Mouse (Mus musculus) ES-Bruce4 (cell line): Measurements from ENCODE around the gene Myof. TPM values are rescaled to one million over a fixed set of nuclear protein-coding genes. Genes with fewer than 3 reads are reported as not detected.

Experiments used
- H3K27ac ChIP-seq: 2 replicates; pipeline ENCODE4 v1.5.1; 2012; ENCODE audit warnings: low read length, inconsistent platforms; ENCODE audit not compliant: insufficient read depth
- H3K27me3 ChIP-seq: 2 replicates; pipeline ENCODE4 v1.6.1; 2012; ENCODE audit warnings: mild to moderate bottlenecking, low read length, inconsistent platforms; ENCODE audit not compliant: control insufficient read depth, poor library complexity, insufficient read depth, severe bottlenecking
- H3K36me3 ChIP-seq: 2 replicates; pipeline ENCODE4 v1.6.1; 2012; ENCODE audit warnings: inconsistent platforms, mild to moderate bottlenecking, low read length, moderate library complexity; ENCODE audit not compliant: control insufficient read depth, poor library complexity, insufficient read depth, severe bottlenecking
- H3K4me1 ChIP-seq: one replicate; pipeline ENCODE4 v1.8.1; 2011; ENCODE audit warnings: low read length; ENCODE audit not compliant: control insufficient read depth, insufficient read depth
- H3K4me3 ChIP-seq: 2 replicates; pipeline ENCODE4 v1.5.1; 2011; ENCODE audit warnings: low read depth, mild to moderate bottlenecking, low read length
- H3K9ac ChIP-seq: 2 replicates; pipeline ENCODE4 v1.6.1; 2012; ENCODE audit warnings: low read depth, mild to moderate bottlenecking, inconsistent platforms; ENCODE audit not compliant: poor library complexity, severe bottlenecking
- H3K9me3 ChIP-seq: replicated peaks from 2 replicates; pipeline ENCODE4 v1.6.1; 2012; ENCODE audit warnings: mild to moderate bottlenecking, low read length, inconsistent platforms; ENCODE audit not compliant: control insufficient read depth, poor library complexity, insufficient read depth, severe bottlenecking
- CTCF ChIP-seq: IDR thresholded peaks from one replicate; pipeline ENCODE4 v1.8.1; 2011; ENCODE audit warnings: low read depth, low read length
- EP300 ChIP-seq: IDR thresholded peaks from 2 replicates; pipeline ENCODE4 v1.6.1; 2011; ENCODE audit warnings: low read depth, low read length; ENCODE audit not compliant: insufficient read depth
- POLR2A ChIP-seq: IDR thresholded peaks from one replicate; pipeline ENCODE4 v1.8.1; 2011; ENCODE audit warnings: low read length; ENCODE audit not compliant: insufficient read depth
- polyA plus RNA-seq: library from polyadenylated mRNA; stranded (reverse); fragments of >200 nt; gene quantifications from 2 replicates; pipeline ENCODE4 v1.2.4, GENCODE M21; 2011; ENCODE audit warnings: low read depth; ENCODE audit not compliant: missing spikeins, insufficient read depth, insufficient read length

Gene Myof
- polyA plus RNA-seq, 1 experiment, result 23.1 TPM

GRCm38 (mm10) chr19:37957256-37957655, 86.1 kb downstream of the Myof start:
- Histone ChIP-seq H3K4me3 (no peak overlapping the region), H3K9me3 (no peaks in the 10 kb centered on the region), H3K4me1 (no peaks in the 10 kb centered on the region), H3K9ac (no peak overlapping the region), H3K27ac (no peak overlapping the region), H3K27me3 (no peaks in the 10 kb centered on the region), H3K36me3 (no peaks in the 10 kb centered on the region)
- no peak for TF ChIP-seq POLR2A
- no peak for TF ChIP-seq CTCF
- no peak for TF ChIP-seq EP300

GRCm38 (mm10) chr19:37956006-37956405, 87.4 kb downstream of the Myof start:
- Histone ChIP-seq H3K27ac (no peak overlapping the region), H3K9ac (no peak overlapping the region), H3K27me3 (no peaks in the 10 kb centered on the region), H3K36me3 (no peaks in the 10 kb centered on the region), H3K9me3 (no peaks in the 10 kb centered on the region), H3K4me3 (no peak overlapping the region), H3K4me1 (no peaks in the 10 kb centered on the region)
- TF ChIP-seq POLR2A (no peak), EP300 (no peak), CTCF (no peak)

DNA sequence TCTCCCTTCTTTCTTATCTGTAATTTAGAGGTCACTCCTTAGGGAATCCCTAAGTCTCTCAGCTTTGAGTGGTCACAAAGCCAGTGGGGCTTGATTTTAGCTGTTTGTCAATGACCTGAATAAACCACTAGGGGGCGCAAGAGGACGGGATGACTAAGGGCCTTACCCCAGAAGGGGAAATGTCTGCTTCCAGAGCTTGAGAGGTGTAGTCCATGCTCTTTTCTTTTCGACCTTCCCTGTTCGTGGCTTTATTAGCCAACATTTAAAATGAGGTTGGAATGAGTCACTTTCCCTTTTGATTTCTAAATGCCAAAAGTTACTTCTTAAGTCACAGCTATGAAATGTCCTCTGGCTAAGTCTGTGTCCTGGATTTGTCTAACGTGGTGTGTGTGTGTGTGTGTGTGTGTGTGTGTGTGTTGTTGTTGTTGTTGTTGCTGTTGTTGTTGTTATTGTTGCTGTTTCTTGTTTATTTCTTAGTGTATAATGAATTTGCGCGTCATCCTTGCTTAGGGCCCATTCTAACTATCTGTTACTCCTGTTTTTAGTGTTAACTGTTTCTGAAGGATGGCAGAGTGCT, 87.9 kb downstream of the Myof start:
- H3K9ac ChIP-seq, result no peak overlapping the region
- H3K4me1 ChIP-seq, result no peaks in the 10 kb centered on the region
- no peaks in the 10 kb centered on the region for H3K27me3 ChIP-seq
- no peak overlapping the region for H3K4me3 ChIP-seq
- H3K9me3 ChIP-seq, result no peaks in the 10 kb centered on the region
- TF ChIP-seq CTCF (peak; percentile 68), POLR2A (no peak), EP300 (no peak)
- no peaks in the 10 kb centered on the region for H3K36me3 ChIP-seq
- no peak overlapping the region for H3K27ac ChIP-seq

DNA sequence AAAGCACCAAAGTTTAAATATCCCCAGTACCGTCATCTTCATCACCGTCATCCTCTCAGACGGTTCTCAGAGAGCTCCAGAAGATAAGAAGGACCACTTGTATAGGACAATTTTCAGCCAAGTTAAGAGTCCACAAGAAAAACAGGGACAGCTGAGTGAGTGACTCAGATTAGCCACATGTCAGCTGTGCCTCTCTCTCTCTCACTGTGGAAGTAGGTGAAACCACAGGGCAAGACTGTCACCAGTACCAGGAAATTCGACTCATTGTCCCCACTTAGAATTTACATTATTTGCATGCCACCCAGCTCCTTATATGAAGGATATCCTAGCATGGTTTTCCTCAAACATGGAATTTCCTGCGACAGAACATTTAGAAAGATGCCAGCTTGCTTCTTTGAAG, 88.6 kb downstream of the Myof start:
- no peak overlapping the region for H3K27ac ChIP-seq
- no peaks in the 10 kb centered on the region for H3K9me3 ChIP-seq
- no peaks in the 10 kb centered on the region for H3K36me3 ChIP-seq
- no peak overlapping the region for H3K9ac ChIP-seq
- H3K4me3 ChIP-seq, result no peak overlapping the region
- no peaks in the 10 kb centered on the region for H3K27me3 ChIP-seq
- TF ChIP-seq POLR2A, result no peak
- no peaks in the 10 kb centered on the region for H3K4me1 ChIP-seq

GRCm38 (mm10) chr19:37954236-37954635, 89.1 kb downstream of the Myof start:
- H3K36me3 ChIP-seq, result no peaks in the 10 kb centered on the region
- H3K9me3 ChIP-seq, result no peaks in the 10 kb centered on the region
- H3K4me3 ChIP-seq, result no peak overlapping the region
- no peaks in the 10 kb centered on the region for H3K4me1 ChIP-seq
- no peak overlapping the region for H3K9ac ChIP-seq
- H3K27me3 ChIP-seq, result no peaks in the 10 kb centered on the region
- TF ChIP-seq CTCF, result no peak
- no peak for TF ChIP-seq EP300
- no peak for TF ChIP-seq POLR2A
- H3K27ac ChIP-seq, result no peak overlapping the region

GRCm38 (mm10) chr19:37946696-37947095, 96.7 kb downstream of the Myof start:
- no peaks in the 10 kb centered on the region for H3K36me3 ChIP-seq
- H3K9me3 ChIP-seq, result no peaks in the 10 kb centered on the region
- no peak overlapping the region for H3K4me3 ChIP-seq
- H3K27me3 ChIP-seq, result no peaks in the 10 kb centered on the region
- H3K9ac ChIP-seq, result no peak overlapping the region
- TF ChIP-seq EP300, result no peak
- TF ChIP-seq POLR2A, result no peak
- peak; percentile 32 for TF ChIP-seq CTCF
- H3K4me1 ChIP-seq, result no peaks in the 10 kb centered on the region
- H3K27ac ChIP-seq, result no peak overlapping the region

- Histone ChIP-seq H3K9ac (no peak overlapping the region), H3K9me3 (no peaks in the 10 kb centered on the region), H3K36me3 (no peaks in the 10 kb centered on the region), H3K4me1 (no peaks in the 10 kb centered on the region), H3K27me3 (no peaks in the 10 kb centered on the region), H3K4me3 (no peak overlapping the region), H3K27ac (no peak overlapping the region)
- TF ChIP-seq POLR2A (no peak), CTCF (no peak), EP300 (no peak)
Observed at GRCm38 (mm10) chr19:37946053-37946452, 97.3 kb downstream of the Myof start.
